ENCODE assay signal across 31 mouse cellular contexts in the genomic region with DNA sequence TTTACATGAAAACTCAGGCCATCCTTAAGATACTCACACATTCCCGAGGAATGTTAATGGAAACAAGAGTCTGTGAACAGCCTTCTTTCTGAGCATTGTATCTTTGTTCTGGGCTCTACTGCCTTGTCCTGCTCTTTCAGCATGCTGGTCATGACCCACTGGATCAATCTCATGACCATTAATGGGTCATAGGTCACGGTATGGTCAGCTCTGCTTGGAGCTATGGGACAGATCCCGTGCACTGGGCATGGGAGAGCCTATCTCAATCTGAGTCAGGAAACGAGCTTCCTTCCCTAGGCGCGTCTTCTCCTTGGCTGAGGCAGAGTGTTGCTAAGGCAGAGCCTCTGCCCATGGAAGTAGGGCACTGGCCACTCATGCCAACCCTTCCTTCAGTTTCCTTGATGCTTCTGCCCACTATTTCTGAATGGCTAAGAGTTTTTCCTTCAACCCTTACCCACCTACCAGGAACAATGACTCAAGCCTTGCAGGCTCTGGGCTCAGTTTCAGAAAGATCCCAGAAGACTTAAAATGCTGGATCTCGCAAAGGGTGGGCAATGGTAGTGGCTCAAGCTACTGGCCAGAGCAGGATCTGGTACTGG. TPM values are rescaled to one million over a fixed set of nuclear protein-coding genes. Genes with fewer than 3 reads are reported as not detected.
"Had no signal": no experiment of that assay in that cellular context is flagged by ENCODE, and none has a peak within 500 bp of the region (broad histone marks: within the 10 kb centered on the region; RNA-seq: fewer than 3 reads in every experiment).

No protein-coding gene starts in this region.

- H3K4me2 ChIP-seq: embryonic facial prominence, embryonic 12.5 days; embryonic facial prominence, embryonic 13.5 days; embryonic facial prominence, embryonic 15.5 days; forebrain, embryonic 12.5 days; forebrain, embryonic 13.5 days; forebrain, embryonic 15.5 days had no signal

- ATAC-seq: forebrain, embryonic 13.5 days; forebrain, embryonic 14.5 days; forebrain, embryonic 15.5 days; forebrain, embryonic 16.5 days; forebrain, postnatal 0 days had no signal

- DNase-seq: cerebellum, adult 2 months; cerebellum, adult 8-10 months; cerebellum, adult 9-10 months; cerebellum, adult 9-11 months; cerebellum, postnatal 10 days; cerebellum, postnatal 14 days; cerebellum, postnatal 25 days; cerebellum, postnatal 36 days; embryo, embryonic 11 days; forebrain, postnatal 0 days; gastrocnemius, adult 2 months; gastrocnemius, postnatal 10 days; gastrocnemius, postnatal 14 days; gastrocnemius, postnatal 25 days; gastrocnemius, postnatal 36 days; heart, adult 11 months; heart, adult 18-20 months; heart, adult 2 months had no signal

- H3K36me3 ChIP-seq: embryonic facial prominence, embryonic 10.5 days; embryonic facial prominence, embryonic 12.5 days; embryonic facial prominence, embryonic 13.5 days; embryonic facial prominence, embryonic 15.5 days; forebrain, embryonic 10.5 days; forebrain, embryonic 12.5 days; forebrain, embryonic 15.5 days had no signal

- H3K27me3 ChIP-seq: embryonic facial prominence, embryonic 12.5 days; embryonic facial prominence, embryonic 13.5 days; embryonic facial prominence, embryonic 15.5 days; forebrain, embryonic 12.5 days; forebrain, embryonic 13.5 days; forebrain, embryonic 15.5 days had no signal

- H3K27ac ChIP-seq: embryonic facial prominence, embryonic 10.5 days; embryonic facial prominence, embryonic 12.5 days; embryonic facial prominence, embryonic 13.5 days; embryonic facial prominence, embryonic 15.5 days; forebrain, embryonic 10.5 days; forebrain, embryonic 12.5 days; forebrain, embryonic 13.5 days; forebrain, embryonic 15.5 days; gastrocnemius, adult 2 months; heart, adult 2 months had no signal

- H3K4me3 ChIP-seq: embryonic facial prominence, embryonic 10.5 days; embryonic facial prominence, embryonic 12.5 days; embryonic facial prominence, embryonic 13.5 days; embryonic facial prominence, embryonic 15.5 days; erythroblast, embryonic 14.5 days; forebrain, embryonic 10.5 days; forebrain, embryonic 12.5 days; forebrain, embryonic 13.5 days; forebrain, embryonic 15.5 days; gastrocnemius, adult 2 months; heart, adult 2 months had no signal

- H3K9ac ChIP-seq: embryonic facial prominence, embryonic 12.5 days; embryonic facial prominence, embryonic 13.5 days; embryonic facial prominence, embryonic 15.5 days; forebrain, embryonic 12.5 days; forebrain, embryonic 13.5 days; forebrain, embryonic 15.5 days; forebrain, postnatal 0 days had no signal

- H3K9me3 ChIP-seq: embryonic facial prominence, embryonic 10.5 days; embryonic facial prominence, embryonic 12.5 days; embryonic facial prominence, embryonic 13.5 days; embryonic facial prominence, embryonic 15.5 days; forebrain, embryonic 10.5 days; forebrain, embryonic 12.5 days; forebrain, embryonic 13.5 days; forebrain, embryonic 15.5 days had no signal

RNA-seq across cellular contexts. Expression of a gene that starts 24.0 kb away (rescaled TPM):
- total RNA-seq: common myeloid progenitor, adult 5-6 weeks; granulocyte monocyte progenitor cell, adult 5-6 weeks had no signal
- polyA plus RNA-seq: erythroblast, embryonic 14.5 days had no signal
